Mouse (Mus musculus): Measurements from ENCODE around the gene Snph.

Snph gene

DNA sequence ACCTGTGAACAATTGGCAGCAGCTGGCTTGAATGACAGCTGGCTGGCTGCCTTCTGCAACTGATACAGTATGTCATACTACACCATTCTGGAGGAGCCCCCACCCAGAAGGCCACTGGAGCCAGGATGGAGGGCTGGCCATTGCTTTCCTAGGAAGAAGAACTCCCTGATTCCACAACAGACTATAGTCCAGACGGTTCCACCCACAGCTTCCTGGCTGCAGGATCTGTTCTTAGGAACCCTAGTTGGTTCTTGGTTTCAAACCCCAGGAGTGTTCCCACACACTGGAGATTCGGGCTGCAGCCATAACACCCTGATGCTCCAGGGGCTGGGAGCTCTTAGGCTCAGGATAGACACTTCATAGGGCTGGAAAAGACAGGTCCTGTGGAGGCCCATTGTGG, 34.3 kb downstream of the Snph start:
- peak; percentile 77 for DNase-seq

DNA sequence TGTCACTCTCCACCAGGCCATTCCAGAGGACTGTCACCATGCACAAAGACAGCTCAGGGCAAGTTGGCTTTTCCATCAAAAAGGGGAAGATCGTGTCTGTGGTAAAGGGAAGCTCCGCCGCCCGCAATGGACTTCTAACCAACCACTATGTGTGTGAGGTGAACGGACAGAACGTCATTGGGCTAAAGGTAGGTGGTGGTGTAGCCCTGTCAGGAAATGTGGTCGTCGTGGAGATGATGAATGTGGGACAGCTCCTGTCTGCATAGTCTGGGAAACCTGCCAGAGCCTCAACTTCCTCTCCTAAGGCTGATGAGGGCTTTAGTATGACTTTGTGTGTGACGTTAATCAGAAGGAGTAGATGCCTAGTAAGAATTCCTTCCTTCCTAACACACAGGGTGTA, 45.1 kb downstream of the Snph start:
- no peak for DNase-seq

DNA sequence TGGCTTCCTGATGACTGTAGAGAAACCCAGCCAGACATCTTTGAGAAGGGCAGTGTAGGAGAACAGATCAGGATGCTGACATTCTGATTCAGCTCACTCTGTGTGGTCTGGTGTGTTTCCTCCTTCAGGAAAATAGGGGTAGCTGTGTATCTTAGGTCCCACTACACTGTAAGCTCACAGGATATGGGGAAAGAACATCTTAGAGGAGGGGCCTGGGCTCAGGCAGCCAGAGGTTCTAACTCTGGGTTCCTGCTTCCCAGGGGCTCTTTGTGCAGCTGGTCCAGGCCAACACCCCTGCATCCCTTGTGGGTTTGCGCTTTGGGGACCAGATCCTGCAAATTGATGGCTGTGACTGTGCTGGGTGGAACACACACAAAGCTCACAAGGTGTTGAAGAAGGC, 45.6 kb downstream of the Snph start:
- DNase-seq = no peak

DNA sequence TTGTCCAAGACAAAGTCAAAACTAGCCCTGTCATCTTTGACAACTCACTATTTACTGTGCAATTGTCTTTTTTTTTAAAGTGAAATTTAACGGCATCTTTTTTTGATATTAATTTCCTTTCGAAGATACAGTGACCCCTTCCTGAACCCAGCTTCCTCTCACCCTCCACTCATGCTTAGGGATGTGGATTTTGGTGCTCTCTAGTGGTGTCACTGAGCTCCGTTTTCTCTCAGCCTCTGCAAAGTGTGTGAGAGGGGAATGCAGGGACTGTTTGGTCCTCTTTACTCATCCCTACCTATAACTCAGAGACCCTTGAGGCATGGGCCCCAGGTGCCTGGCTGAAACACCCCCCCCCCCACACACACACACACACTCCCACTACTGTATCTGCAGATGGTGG, 46.5 kb downstream of the Snph start:
- DNase-seq = no peak

DNA sequence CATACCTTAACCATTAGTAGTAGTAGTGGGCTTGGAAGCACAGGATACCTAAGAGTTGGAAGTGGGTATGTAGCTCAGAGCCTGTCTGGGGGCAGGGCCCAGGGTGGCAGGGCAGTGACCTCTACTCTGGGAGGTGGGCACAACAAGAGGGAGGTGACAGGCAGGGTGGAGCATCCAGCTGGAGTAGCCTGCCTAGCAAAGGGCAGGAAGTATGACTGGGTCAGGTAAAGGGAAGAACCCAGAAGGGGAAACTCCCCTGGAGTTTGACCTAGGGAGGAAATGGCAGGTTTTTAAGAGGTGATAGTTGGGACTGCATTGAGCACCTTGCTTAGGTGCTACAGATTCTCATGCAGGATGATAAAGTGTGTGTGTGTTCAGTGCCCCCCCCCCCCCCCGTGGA, 51.4 kb downstream of the Snph start:
- DNase-seq = no peak

DNA sequence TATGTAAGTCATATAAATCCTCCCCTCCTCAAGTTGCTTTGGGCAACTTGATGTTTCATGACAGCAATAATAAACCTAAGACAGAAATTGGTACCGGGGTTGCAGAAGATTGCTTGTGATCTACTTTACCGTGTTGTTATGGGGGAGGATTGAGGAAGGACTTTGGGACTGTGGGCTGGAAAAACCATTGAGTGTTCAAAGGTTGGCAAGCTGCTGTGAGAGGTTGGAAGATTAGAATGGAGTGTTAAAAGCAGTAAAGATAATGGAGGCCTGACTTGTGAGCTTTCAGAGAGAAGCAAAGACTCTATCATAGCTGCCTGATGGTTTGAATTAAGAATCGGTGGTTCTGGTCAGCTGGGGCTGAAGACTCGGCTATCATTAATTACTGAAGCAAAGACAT, 53.2 kb downstream of the Snph start:
- DNase-seq = no peak

DNA sequence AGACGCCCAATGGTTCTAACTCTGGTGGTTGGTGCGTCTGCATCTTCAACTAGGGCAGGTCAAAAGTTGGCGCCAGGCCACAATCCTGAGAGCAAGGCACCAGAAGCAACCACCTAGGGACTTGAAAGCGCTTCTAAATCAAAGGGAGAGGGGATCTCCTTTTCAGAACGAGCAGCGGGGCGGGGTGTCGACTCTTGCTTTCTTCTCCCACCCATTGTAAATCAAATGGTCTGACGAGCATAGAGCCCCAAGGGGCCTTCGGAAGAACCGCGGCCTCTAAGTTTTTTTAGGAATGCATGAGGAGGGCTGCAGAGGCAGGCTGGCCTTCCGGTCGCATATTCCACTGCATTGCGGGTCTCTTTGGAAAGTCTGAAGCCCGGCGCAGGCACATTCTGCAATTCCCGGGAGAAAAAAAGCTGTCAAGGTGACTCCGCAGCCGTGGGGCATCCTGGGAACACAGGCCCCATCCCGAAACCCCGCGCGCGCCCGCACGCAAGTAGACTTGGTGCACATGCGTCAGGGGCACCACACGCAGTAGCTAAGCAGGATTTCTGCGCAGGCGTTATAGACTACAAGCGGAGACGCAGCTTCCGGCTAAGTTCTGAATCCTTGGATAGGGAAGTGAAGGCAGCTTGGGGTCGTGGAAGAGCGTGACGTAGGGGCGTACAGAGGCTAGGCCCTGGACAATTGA, 56.5 kb downstream of the Snph start:
- DNase-seq = peak; percentile 96

DNA sequence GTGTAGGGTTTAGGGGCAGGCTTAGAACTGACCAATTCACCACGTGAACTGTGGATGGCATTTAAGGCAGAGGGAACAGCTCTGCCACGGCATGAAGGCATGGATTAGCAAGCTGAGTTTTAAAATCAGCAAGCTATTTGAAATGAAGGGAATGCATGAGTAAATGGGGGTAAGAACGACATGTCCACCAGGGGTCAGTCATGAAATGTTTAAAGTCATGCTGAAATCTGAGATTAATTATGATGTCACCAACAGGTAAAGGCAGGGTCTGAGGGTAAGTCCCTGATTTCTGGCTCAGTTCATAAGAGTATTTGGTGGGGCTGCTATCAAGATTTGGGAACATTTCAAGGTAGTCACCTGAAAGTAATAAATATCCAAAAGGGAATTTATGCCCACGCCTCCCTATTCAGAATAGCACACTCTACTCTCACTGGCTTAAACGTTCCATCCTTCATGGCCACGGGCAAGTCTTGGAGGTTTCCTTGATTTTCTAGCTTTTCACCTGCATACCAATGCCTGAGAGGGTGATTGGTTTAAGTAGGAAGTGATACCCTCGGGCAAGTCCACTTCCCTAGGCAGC, 57.2 kb downstream of the Snph start:
- DNase-seq = no peak

DNA sequence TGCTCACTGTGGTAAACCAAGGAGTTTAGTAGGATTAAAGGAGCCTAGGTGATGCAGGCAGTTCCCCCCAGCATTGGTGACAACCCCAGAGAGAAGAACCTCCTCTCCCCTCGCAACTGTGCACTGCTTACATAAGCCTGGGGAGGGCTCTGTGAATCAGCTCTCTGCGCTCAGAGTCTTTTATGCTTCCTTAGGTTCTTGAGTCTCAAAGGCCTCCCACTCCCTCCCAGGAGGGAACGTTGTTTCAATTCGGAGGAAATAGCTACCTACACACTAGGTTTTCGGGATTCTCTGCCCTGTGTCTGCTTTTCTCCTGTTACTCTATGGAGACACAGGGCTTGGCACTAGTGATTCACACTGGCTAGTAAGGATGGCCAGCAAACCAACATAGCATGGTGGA, 57.8 kb downstream of the Snph start:
- peak; percentile 91 for DNase-seq

DNA sequence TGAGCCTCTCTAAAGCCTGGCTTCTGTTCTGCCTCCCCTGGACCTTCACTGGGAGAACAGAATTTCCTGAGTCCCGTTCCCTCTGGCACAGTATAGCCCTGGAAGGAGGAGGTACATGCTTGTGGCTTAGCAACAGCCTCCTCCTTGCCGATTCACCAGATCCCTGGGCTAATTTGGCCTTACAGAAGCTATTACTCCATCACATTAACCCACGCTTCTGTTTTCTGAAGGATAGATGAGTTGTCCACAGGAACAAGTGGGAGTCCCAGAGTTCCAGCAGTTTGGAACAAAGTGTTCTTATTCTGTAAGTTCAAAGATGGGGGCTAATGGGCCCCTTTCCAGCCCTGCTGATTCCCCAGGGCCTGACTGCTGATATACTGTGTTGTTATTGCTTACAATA, 58.7 kb downstream of the Snph start:
- DNase-seq = peak; percentile 72

DNA sequence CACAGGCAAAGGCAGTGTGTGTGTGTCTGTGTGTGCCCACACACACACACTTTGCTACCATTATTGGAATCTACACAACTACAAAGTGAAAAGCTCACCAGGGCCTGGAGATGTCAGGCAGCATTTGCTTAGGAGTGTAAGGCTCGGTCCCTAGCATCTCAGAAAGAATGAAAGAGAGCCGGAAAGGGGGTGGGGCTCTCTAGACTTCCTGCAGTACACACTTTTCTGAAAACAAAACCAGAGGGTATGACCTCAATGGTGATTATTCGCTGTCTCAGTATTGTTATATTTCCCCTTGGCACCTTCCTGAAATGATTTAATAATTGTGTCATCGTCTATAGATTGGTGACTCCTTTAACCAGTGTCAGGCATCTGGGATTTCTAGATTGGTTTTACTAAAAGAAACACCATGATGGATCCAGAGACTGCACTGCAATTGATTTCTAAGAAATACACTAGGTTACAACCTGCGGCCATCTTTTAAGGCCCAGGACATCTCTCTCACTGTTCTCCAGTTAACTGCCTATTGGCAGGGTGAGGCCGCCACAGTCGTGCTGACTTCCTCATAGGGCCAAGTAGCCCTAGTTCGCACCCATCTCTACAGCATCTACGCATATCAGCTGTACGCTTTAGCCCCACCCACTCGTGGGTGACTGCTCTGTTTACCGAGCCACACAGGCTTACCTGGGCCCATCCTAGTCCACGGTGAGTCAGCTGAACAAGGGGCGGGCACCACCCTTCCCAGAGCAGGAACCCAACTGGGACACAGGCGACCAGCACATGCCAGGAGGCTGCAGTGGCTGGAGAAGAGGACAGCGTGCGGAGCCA, 60.3 kb downstream of the Snph start, which contains the start of gene Sdcbp2:
TSS of gene Sdcbp2 (plus strand) at position 750 of the 828 bp plus-strand sequence.
- DNase-seq = no peak

DNA sequence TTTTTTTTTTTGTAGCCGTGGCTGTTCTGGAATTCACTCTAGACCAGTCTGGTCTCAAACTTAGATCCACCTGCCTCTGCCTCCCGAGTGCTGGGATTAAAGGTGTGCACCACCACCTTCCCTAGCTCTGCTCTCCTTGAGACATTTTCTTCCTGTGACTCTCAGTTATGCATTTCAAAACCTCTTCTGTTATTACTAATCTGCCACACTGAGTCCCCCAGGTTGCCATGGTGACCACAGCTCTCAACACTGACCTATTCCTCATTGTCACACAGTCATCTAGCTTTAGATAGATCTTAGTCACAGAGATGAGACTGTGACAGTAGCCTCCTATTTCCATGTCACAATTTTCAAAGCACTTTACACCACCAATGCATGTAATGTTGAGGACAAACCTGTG, 62.9 kb downstream of the Snph start:
- no peak for DNase-seq

DNA sequence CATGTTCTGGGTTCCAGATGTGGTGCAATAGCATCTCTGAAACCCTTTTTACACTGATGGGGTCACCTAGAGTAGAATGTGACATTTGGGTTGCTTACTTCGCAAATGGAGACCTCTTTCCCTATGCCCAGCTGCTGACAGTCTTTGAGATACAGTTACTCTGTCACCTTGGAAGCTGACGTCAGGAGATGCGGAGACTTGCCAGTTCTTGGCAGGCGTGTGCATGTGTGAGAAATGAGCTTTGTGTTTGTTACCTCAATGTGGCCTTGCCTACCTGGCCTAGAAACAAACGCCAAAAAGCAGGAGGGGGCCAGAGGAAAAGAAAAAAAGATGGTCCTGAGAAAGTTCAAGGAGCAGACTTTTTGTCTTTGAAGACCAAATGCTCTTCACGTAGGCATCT, 65.5 kb downstream of the Snph start:
- no peak for DNase-seq

DNA sequence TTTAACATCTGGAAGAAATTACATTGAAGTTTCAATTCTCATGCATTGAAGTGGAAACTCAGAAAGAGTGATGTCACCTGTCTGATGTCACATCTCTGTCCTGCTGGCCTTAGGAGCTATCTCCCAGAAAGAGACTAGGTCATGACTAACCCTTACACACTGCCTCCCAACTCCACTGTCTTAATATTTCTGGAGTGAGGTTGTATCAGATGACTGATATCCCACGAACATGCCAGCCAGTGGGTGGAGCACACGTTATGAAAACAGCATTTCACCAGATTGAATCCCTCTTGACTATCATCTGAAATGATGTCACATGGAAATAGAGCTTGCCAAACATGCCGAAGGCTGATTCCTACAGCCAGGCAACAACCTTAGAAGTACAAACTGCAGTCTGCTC, 67.4 kb downstream of the Snph start:
- DNase-seq = no peak

DNA sequence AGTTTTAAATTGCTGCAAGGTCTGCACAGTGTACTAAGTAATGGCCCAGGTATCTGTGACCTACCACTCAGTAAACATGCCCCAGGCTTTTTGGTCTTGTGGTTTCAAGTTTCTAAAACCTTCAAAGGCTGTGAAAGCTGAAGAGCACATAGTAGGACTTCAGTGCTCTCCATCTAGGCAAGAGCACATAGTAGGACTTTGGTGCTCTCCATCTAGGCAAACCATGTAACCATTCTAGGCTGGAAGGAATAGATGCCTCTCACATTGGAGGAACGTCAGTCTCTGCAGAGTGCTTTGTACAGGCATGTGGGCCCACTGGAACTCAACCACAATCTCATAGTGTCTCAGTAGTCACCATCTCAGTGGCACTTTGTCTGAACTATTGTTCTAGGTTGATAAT, 68.4 kb downstream of the Snph start:
- DNase-seq = no peak

DNA sequence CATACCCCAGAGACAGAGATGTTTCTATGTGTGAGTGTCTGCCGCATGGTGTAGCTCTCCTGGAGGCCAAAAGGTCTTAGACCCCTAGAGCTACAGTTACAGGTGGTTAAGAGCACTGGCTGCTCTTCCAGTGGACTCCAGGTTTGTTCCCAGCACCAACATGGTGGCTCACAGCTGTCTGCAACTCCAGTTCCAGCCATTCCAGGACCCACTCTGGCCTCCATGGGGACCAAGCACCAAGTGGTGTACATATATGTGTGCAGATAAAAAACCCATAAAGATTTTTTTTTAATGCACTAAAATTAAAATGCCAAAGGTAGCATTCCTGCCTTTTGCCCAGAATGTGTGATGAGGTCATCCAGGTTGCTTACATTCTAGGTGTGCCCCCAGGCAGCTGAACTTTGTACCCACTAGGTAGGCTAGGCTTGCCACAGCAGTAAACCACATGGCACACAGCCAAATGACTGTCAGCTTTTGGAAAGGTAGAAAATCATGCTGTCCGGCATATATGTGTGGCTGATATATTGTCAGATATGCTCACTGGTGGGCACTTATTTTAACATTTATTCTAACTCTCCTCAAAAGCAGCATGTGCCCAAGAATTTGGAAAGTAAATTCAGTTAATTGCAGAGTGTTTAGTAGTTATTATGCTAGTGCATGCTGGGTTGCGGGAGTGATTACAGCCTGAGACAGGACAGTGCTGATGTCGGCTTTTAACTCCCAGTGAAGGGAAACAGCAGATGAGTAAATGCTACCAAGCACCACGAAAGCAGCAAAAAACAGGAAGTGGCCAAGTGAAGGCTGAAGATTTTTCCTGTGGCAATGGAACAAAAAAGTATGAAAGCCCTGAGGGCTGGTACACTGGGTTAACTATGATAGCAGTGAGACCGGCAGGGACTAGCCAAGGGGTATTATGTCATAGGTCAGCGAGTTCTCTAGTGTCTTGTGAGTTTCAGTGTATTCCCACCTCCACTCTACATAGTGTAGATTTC, 69.2 kb downstream of the Snph start:
- DNase-seq = no peak

DNA sequence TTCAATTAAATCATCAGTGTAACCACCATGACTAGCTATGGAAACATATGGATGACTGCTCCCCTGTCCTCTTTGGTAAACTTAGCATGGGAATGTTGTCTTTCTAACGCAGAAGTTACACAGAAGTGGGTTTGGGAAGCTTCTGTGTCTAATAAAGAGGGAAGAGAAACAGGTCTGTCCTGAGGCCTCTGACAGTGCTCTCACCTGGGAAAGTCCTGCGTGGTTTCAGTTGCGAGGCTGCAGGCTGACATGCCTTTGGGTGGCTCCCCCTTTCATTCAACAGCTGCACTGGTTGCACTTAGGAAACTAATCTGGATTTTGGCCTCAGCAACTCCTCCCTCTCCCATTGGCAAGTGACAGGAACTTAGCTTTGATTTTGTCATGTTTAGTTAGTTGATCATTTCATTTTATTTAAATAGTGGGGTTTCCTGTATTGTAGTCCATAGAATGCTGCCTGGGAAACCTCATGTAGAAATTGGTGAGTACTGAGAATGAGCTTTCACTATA, 82.7 kb downstream of the Snph start:
- DNase-seq = no peak

DNA sequence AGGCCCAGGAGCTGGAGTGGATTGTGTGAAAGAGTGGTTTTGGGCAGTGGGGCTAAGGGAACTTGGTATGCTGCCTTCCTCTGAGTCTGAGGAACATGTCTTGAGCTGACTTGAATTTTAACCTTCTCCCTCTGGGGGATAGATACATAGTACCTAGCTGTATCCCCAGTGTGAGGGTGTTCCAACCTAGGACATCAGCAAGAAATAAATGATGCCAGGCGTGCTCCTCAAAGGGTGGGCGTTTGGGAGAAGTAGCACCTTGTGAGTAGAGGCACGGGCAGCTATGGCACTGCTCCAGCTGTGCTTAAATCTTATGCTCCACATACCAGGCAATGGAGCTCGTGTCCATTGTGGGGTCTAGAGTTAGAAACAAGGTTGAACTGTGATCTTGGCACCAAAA, 85.8 kb downstream of the Snph start:
- no peak for DNase-seq

DNA sequence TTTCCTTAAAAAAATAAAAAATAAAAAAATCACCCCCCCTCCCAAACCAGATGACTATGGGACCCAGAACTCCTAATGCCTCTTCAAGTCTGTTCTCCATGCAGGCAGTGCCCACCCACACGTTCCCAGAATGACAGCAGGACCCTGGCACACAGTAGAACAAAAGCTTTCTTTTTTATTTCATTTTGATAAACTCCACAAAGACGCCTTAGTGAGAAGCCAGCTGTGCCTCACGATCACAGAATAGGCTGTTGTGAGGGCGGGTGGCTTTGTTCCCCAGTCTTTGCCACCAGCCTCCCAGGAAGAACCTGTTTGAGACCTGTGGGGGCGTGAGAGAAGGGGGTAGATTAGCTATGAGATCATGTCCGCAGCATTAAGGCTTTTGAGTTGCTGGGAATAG, 87.7 kb downstream of the Snph start:
- peak; percentile 66 for DNase-seq

DNA sequence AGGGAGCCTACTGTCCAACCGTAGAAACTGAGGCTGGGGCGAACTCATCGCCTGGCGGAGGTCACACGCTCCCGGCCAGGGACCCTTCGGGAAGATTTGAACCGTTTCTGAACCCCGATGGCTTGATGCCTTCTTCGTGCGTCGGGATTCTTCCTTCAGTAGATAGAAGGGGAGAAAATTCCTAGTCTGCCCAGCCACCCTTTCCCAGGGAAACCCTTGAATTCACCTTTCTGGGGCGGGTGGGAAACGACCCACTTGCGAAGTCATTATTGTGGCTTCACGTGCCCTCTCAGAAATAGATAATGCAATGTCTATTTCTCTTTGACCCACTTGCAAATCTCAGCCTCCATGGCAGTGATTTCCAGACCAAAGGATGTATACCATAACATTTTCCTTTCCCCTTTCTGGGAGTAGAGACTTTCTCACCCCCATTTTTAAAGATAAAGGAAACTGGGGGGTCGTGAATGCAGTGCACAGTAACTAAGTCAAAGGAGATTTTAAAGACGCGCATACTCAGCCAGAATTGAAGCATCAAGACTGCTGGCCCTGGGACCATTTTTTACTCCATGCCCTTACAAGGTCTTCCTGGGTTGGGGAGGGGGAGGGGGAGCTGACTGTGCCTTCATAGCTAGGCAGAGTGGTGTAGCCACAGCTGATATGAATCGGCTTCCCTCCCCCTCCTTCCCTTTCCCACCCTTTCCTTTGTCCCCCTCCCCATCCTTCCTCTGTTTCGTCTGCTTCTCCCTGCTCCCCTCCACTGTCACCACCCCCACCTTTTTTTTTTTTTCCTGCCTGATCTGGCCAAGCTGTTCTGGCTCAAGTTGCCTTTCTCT, 89.1 kb downstream of the Snph start:
- DNase-seq = peak; percentile 52

DNA sequence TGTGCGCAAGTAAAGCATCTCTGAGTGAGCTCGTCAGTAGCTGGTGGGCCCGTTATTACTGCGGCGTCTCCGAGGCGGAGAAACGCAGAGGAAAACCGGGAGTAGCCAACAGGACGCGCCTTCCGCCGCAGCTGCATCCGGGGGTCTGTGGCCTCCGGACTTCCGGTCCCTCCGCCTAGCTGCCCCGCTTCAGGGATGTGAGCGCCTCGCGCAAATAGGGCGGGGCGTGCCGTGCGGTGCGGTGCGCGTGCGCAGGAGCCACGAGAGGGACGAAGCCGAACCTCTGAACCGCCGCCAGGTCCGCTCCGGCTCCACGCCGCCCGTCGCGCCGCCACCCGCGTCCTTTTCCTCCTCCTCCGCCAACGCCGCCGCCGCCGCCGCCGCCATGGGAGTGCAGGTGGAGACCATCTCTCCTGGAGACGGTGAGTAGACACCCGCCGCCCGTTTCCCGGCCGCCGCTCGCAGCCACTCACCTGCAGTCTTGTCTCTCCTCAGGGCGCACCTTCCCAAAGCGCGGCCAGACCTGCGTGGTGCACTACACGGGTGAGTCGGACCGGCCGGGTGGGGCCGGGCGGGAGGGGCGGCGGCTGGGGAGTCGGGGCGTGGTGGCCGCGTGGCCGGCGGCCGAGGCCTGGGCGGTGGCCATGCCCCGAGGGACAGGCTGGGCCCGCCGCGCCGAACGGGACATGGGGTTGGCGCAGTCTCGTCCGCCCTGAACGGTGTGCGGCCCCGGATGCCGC, 89.9 kb downstream of the Snph start, which contains the start of gene Fkbp1a:
TSS of gene Fkbp1a (plus strand) at position 161 of the 740 bp plus-strand sequence.
- DNase-seq = peak; percentile 97

Data from right cerebral cortex, adult 18-20 months (tissue).